In genomic region chr15:89430341-89430740, GRCm38 (mm10) we compare ENCODE assay signal across 9 mouse cellular contexts. TPM values are rescaled to one million over a fixed set of nuclear protein-coding genes. Genes with fewer than 3 reads are reported as not detected.
A peak's percentile ranks its signal among the peaks of the same experiment; 100 is the strongest.
DNase-seq lines count a peak whose midpoint lies in the region; ATAC-seq and TF ChIP-seq lines count a peak whose summit lies in the region.
"Had no signal": no experiment of that assay in that cellular context is flagged by ENCODE, and none has a peak within 500 bp of the region (broad histone marks: within the 10 kb centered on the region; RNA-seq: fewer than 3 reads in every experiment).

No protein-coding gene starts in this region.

- H3K27ac ChIP-seq in testis, adult 2 months (ENCODE audit: control insufficient read depth, insufficient read depth, low read depth, low read length): peak overlapping the region; percentile 96
- H3K27ac ChIP-seq in hindbrain, embryonic 14.5 days: peak overlapping the region; percentile 94
- peak overlapping the region; percentile 95 for H3K27ac ChIP-seq in midbrain, embryonic 16.5 days (ENCODE audit: low read length)

- H3K27me3 ChIP-seq in testis, adult 2 months (ENCODE audit: control insufficient read depth, insufficient read depth, low read length): no peaks in the 10 kb centered on the region
- no peaks in the 10 kb centered on the region for H3K27me3 ChIP-seq in hindbrain, embryonic 14.5 days (ENCODE audit: control insufficient read depth, insufficient read depth, low read length)
- no peaks in the 10 kb centered on the region for H3K27me3 ChIP-seq in midbrain, embryonic 16.5 days (ENCODE audit: control insufficient read depth, insufficient read depth, low read depth, low read length)

- no peak for ATAC-seq in hindbrain, embryonic 14.5 days (ENCODE audit: low FRiP score)
- ATAC-seq in midbrain, embryonic 16.5 days: no peak

- H3K36me3 ChIP-seq in testis, adult 2 months (ENCODE audit: control insufficient read depth, insufficient read depth, low read length): no peaks in the 10 kb centered on the region
- H3K36me3 ChIP-seq in hindbrain, embryonic 14.5 days (replicated peaks; ENCODE audit: control insufficient read depth, insufficient read depth): peaks cover 27% of the 10 kb centered on the region
- H3K36me3 ChIP-seq in midbrain, embryonic 16.5 days (ENCODE audit: control insufficient read depth, insufficient read depth, low read length): peaks cover 10% of the 10 kb centered on the region

- H3K4me3 ChIP-seq in testis, adult 2 months (ENCODE audit: control insufficient read depth, low read depth, low read length): peak overlapping the region; percentile 95
- peak overlapping the region; percentile 59 for H3K4me3 ChIP-seq in hindbrain, embryonic 14.5 days (replicated peaks; ENCODE audit: low read length)
- H3K4me3 ChIP-seq in midbrain, embryonic 16.5 days (ENCODE audit: low read depth, low read length): peak overlapping the region; percentile 81

- peaks cover 14% of the 10 kb centered on the region for H3K4me1 ChIP-seq in testis, adult 2 months (ENCODE audit: control insufficient read depth, insufficient read depth, low read length)
- peaks cover 9% of the 10 kb centered on the region for H3K4me1 ChIP-seq in hindbrain, embryonic 14.5 days (replicated peaks; ENCODE audit: control insufficient read depth, insufficient read depth, low read length)
- peaks cover 11% of the 10 kb centered on the region for H3K4me1 ChIP-seq in midbrain, embryonic 16.5 days (ENCODE audit: control insufficient read depth, insufficient read depth, low read length)

- intact Hi-C loops in left cerebral cortex, postnatal 36 days (cut with DNase I): no loop called here

- no peaks in the 10 kb centered on the region for H3K9me3 ChIP-seq in hindbrain, embryonic 14.5 days (ENCODE audit: control insufficient read depth, low read length)
- H3K9me3 ChIP-seq in midbrain, embryonic 16.5 days (replicated peaks; ENCODE audit: control insufficient read depth, low read length, poor library complexity, severe bottlenecking): no peaks in the 10 kb centered on the region

- TF ChIP-seq POLR2A in testis, adult 2 months (IDR thresholded peaks at IDR 0.05; ENCODE audit: control insufficient read depth, low read depth, low read length): no peak

- TF ChIP-seq CTCF in testis, adult 2 months (IDR thresholded peaks at IDR 0.05; ENCODE audit: control insufficient read depth, insufficient read depth, insufficient replicate concordance, low read depth, low read length): no peak

- WGBS in hindbrain, embryonic 14.5 days: 49% methylated on average over 6 of the region's 6 CpGs
- 41% methylated on average over 6 of the region's 6 CpGs for WGBS in midbrain, embryonic 16.5 days

- peak; percentile 11 for DNase-seq in embryo, embryonic 10 days (ENCODE audit: low spot score)
- no peak for DNase-seq in embryo, embryonic 11 days
- DNase-seq in testis, postnatal 14 days (ENCODE audit: low spot score): no peak
- no peak for DNase-seq in hindbrain, embryonic 14.5 days (ENCODE audit: low spot score)
- no peak for DNase-seq in left cerebral cortex, postnatal 36 days (ENCODE audit: low spot score in 2 of 2)
- no peak for DNase-seq in gastrocnemius, adult 18-20 months (ENCODE audit: low spot score)

- peak overlapping the region; percentile 84 for H3K4me2 ChIP-seq in hindbrain, embryonic 14.5 days (replicated peaks)
- peak overlapping the region; percentile 93 for H3K4me2 ChIP-seq in midbrain, embryonic 16.5 days (ENCODE audit: low read length)

- peak overlapping the region; percentile 70 for H3K9ac ChIP-seq in hindbrain, embryonic 14.5 days
- peak overlapping the region; percentile 78 for H3K9ac ChIP-seq in midbrain, embryonic 16.5 days (ENCODE audit: low read depth, low read length)

RNA-seq across cellular contexts. Expression of gene Chkb, which starts 0.6 kb away (rescaled TPM):
- polyA plus RNA-seq in testis, adult 2 months (2012; rRNA removed): 50.7 and 52.8 TPM in 2 replicates
- 71.2 and 76.3 TPM in 2 replicates for polyA plus RNA-seq in hindbrain, embryonic 14.5 days (2014; fragmentation: Nextera tagmentation; extraction: Ambion mirVana)
- polyA plus RNA-seq in midbrain, embryonic 16.5 days (2015; fragmentation: Nextera tagmentation; extraction: Ambion mirVana): 88.3 and 95.2 TPM in 2 replicates
- total RNA-seq in left cerebral cortex, postnatal 36 days (2021): 10 to 100 TPM; 41.0 to 41.2 TPM
- total RNA-seq in gastrocnemius, adult 18-20 months (2021): 10 to 100 TPM; 19.7 to 27.0 TPM

RNA-seq across cellular contexts. Expression of gene Gm44502, which starts 0.8 kb away (rescaled TPM):
- 1.2 and 1.9 TPM in 2 replicates for polyA plus RNA-seq in testis, adult 2 months (2012; rRNA removed)
- polyA plus RNA-seq in hindbrain, embryonic 14.5 days (2014; fragmentation: Nextera tagmentation; extraction: Ambion mirVana): not detected in 2 replicates
- not detected in 2 replicates for polyA plus RNA-seq in midbrain, embryonic 16.5 days (2015; fragmentation: Nextera tagmentation; extraction: Ambion mirVana)
- under 1 TPM in 1 of 2 experiments, not detected in 1; 0.72 TPM for total RNA-seq in left cerebral cortex, postnatal 36 days (2021)
- total RNA-seq in gastrocnemius, adult 18-20 months (2021): under 1 TPM in 1 of 2 experiments, not detected in 1; 0.52 TPM
- total RNA-seq: left cerebral cortex, postnatal 14 days had no signal

RNA-seq across cellular contexts. Expression of gene C730034F03Rik, which starts 1.0 kb away (rescaled TPM):
- polyA plus RNA-seq in testis, adult 2 months (2012; rRNA removed): 6.4 and 7.6 TPM in 2 replicates
- polyA plus RNA-seq in hindbrain, embryonic 14.5 days (2014; fragmentation: Nextera tagmentation; extraction: Ambion mirVana): 2.7 and 3.2 TPM in 2 replicates
- 6.5 and 7.3 TPM in 2 replicates for polyA plus RNA-seq in midbrain, embryonic 16.5 days (2015; fragmentation: Nextera tagmentation; extraction: Ambion mirVana)
- 1 to 10 TPM; 1.7 to 4.1 TPM for total RNA-seq in left cerebral cortex, postnatal 36 days (2021)
- total RNA-seq in gastrocnemius, adult 18-20 months (2021): under 1 TPM; 0.23 to 0.28 TPM

RNA-seq across cellular contexts. Expression of gene Cpt1b, which starts 4.7 kb away (rescaled TPM):
- 374 and 414 TPM in 2 replicates for polyA plus RNA-seq in testis, adult 2 months (2012; rRNA removed)
- polyA plus RNA-seq in hindbrain, embryonic 14.5 days (2014; fragmentation: Nextera tagmentation; extraction: Ambion mirVana): 1.2 TPM in 2 replicates
- polyA plus RNA-seq in midbrain, embryonic 16.5 days (2015; fragmentation: Nextera tagmentation; extraction: Ambion mirVana): 0.96 and 1.2 TPM in 2 replicates
- total RNA-seq in left cerebral cortex, postnatal 36 days (2021): 1 to 10 TPM in 1 of 2 experiments, not detected in 1; 3.6 TPM
- 100 to 1,000 TPM; 287 to 338 TPM for total RNA-seq in gastrocnemius, adult 18-20 months (2021)

RNA-seq across cellular contexts. Expression of gene Syce3, which starts 20.0 kb away (rescaled TPM):
- 218 and 247 TPM in 2 replicates for polyA plus RNA-seq in testis, adult 2 months (2012; rRNA removed)
- not detected in 2 replicates for polyA plus RNA-seq in hindbrain, embryonic 14.5 days (2014; fragmentation: Nextera tagmentation; extraction: Ambion mirVana)
- not detected in 2 replicates for polyA plus RNA-seq in midbrain, embryonic 16.5 days (2015; fragmentation: Nextera tagmentation; extraction: Ambion mirVana)
- total RNA-seq in left cerebral cortex, postnatal 36 days (2021): not detected
- total RNA-seq in gastrocnemius, adult 18-20 months (2021): not detected
- total RNA-seq: left cerebral cortex, postnatal 14 days had no signal
